Mouse (Mus musculus) midbrain, embryonic 16.5 days (tissue): ENCODE data around the gene Dlg5. TPM values are rescaled to one million over a fixed set of nuclear protein-coding genes. Genes with fewer than 3 reads are reported as not detected.

ENCODE experiments used
- ATAC-seq: fragments of 200-750 bp; cut with Nextera tagmentation; 2 replicates; pipeline ENCODE4 v1.8.0; 2017; ENCODE audit warnings: moderate TSS enrichment
- H3K27ac ChIP-seq: fragments of 300-500 bp; sonication (generic); 2 replicates; pipeline ENCODE4 v1.5.1; 2014; ENCODE audit warnings: mild to moderate bottlenecking, low read length, mixed read lengths
- H3K27me3 ChIP-seq: fragments of 300-500 bp; sonication (generic); 2 replicates; pipeline ENCODE4 v1.6.1; 2014; ENCODE audit warnings: low read depth, low read length, mixed read lengths; ENCODE audit not compliant: control insufficient read depth, insufficient read depth
- H3K36me3 ChIP-seq: fragments of 300-500 bp; sonication (generic); 2 replicates; pipeline ENCODE4 v1.6.1; 2014; ENCODE audit warnings: mild to moderate bottlenecking, low read length, moderate library complexity, mixed read lengths; ENCODE audit not compliant: control insufficient read depth, insufficient read depth
- H3K4me1 ChIP-seq: fragments of 300-500 bp; sonication (generic); 2 replicates; pipeline ENCODE4 v1.6.1; 2014; ENCODE audit warnings: mild to moderate bottlenecking, low read length, mixed read lengths; ENCODE audit not compliant: control insufficient read depth, insufficient read depth
- H3K4me2 ChIP-seq: fragments of 300-500 bp; sonication (generic); 2 replicates; pipeline ENCODE4 v1.6.1; 2014; ENCODE audit warnings: mild to moderate bottlenecking, low read length, mixed read lengths
- H3K4me3 ChIP-seq: fragments of 300-500 bp; sonication (generic); 2 replicates; pipeline ENCODE4 v1.5.1; 2014; ENCODE audit warnings: low read depth, mild to moderate bottlenecking, low read length, moderate library complexity, mixed read lengths
- H3K9ac ChIP-seq: fragments of 300-500 bp; sonication (generic); 2 replicates; pipeline ENCODE4 v1.6.1; 2014; ENCODE audit warnings: low read depth, low read length, mixed read lengths
- H3K9me3 ChIP-seq: fragments of 300-500 bp; sonication (generic); replicated peaks from 2 replicates; pipeline ENCODE4 v1.6.1; 2014; ENCODE audit warnings: mild to moderate bottlenecking, low read length, mixed read lengths; ENCODE audit not compliant: control insufficient read depth, poor library complexity, severe bottlenecking
- WGBS: fragments of 180-500 bp; shearing (Covaris S2); extraction: QIAGEN DNeasy Blood & Tissue Kit; methylation state at CpG from one replicate; pipeline ENCODE4 v1.1.7; 2014; 5-methylcytosine and 5-hydroxymethylcytosine counted together
- polyA plus RNA-seq: library from polyadenylated mRNA; unstranded; fragments of >200 nt; fragmentation: Nextera tagmentation; extraction: Ambion mirVana; gene quantifications from 2 replicates; pipeline ENCODE4 v1.2.1, GENCODE M21; 2015

Gene Dlg5
- polyA plus RNA-seq, 1 experiment from 2014 or later: 21.4 TPM

DNA sequence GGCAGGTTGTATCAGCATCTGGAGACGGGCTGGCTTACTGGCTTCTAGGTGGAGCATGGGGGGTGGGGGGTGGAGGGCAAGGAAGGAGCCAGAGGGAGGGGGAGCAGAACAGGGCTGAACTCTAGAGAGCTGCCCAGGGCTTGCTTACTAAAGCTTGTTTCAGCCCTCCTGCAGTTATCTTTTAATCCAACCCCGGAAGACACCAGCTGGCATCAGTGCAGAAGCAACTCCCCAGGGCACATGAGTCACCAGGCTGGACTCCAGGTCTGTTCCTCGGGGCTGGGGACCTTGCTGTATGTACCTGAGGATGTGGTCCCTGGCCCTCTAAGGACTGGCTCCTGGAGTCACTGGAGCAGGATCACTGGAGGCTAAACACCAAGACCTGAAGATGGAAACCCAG is 23.0 kb downstream of the Dlg5 start:
- Histone ChIP-seq H3K4me1 (peaks cover 5% of the 10 kb centered on the region; the same call in 1 of the 2 replicates), H3K4me3 (no peak overlapping the region), H3K4me2 (no peak overlapping the region), H3K9ac (no peak overlapping the region), H3K27me3 (no peaks in the 10 kb centered on the region), H3K27ac (no peak overlapping the region), H3K36me3 (no peaks in the 10 kb centered on the region), H3K9me3 (no peaks in the 10 kb centered on the region)
- no peak for ATAC-seq
- 19% methylated on average over 3 of the region's 3 CpGs for WGBS

DNA sequence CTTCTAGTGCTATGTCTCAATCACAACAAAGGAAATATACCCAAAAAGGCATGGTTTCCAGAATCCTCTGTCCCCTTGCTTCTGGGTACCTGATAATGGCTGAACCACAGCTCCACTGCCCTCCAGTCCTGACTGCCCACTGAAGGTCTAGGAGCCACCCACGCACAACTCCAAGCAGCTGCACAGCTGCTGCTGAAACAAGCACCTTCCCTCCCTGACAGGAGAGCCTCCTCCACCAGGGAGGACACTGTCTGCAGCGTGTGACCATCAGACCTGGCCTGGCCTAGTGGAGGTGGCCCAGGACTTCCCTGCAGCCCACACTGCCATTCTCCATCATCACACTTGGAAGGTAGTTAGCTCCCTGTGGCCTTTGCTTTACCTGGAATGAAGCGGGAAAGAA is 23.4 kb downstream of the Dlg5 start:
- H3K4me3 ChIP-seq: no peak overlapping the region
- peaks cover 10% of the 10 kb centered on the region; the same call in 1 of the 2 replicates for H3K4me1 ChIP-seq
- H3K9me3 ChIP-seq: no peaks in the 10 kb centered on the region
- ATAC-seq: no peak
- WGBS: 72% methylated on average over 3 of the region's 3 CpGs
- H3K4me2 ChIP-seq: no peak overlapping the region
- H3K36me3 ChIP-seq: no peaks in the 10 kb centered on the region
- H3K27ac ChIP-seq: no peak overlapping the region
- H3K27me3 ChIP-seq: no peaks in the 10 kb centered on the region
- H3K9ac ChIP-seq: no peak overlapping the region

GRCm38 (mm10) chr14:24217362-24217722 is 28.4 kb downstream of the Dlg5 start:
- no peaks in the 10 kb centered on the region for H3K36me3 ChIP-seq
- H3K4me3 ChIP-seq: no peak overlapping the region
- H3K4me2 ChIP-seq: no peak overlapping the region
- H3K27ac ChIP-seq: no peak overlapping the region
- 70% methylated on average over 8 of the region's 8 CpGs for WGBS
- peaks cover 54% of the 10 kb centered on the region for H3K4me1 ChIP-seq
- no peak for ATAC-seq
- no peaks in the 10 kb centered on the region for H3K27me3 ChIP-seq
- no peaks in the 10 kb centered on the region for H3K9me3 ChIP-seq
- no peak overlapping the region for H3K9ac ChIP-seq

DNA sequence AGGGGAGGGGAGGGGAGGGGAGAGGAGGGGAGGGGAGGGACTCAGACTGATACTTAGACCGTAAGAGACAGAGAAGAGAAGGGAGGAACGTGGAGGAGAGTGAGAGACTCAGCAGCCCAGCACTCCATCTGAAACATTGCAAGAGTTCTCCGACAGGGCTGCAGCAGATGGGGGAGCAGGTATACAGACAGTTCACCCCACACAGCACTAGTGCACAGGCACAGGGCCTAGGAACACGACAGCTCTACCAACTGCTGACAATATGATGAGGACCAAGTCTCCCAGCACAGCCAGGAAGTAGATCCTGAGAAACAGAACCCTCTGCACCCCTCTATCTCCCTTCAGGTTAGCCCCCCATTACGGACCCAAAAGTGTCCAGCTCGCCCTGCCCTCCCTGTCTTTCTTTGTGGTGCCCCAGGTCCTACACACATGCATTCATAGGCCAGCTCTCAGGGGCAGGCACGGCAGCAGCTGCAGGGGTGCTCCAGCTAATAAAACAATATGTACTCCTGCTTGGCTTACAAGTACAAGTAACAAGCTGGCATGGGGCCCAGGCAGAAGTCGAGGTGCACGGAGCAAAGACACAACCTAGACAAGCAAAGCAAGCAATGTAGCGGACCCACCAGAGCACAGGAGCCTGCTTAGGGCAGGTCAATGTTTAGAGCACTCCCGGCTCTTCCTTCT is 28.9 kb downstream of the Dlg5 start:
- ATAC-seq: no peak
- Histone ChIP-seq H3K27me3 (no peaks in the 10 kb centered on the region), H3K4me3 (no peak overlapping the region), H3K9me3 (no peaks in the 10 kb centered on the region), H3K4me2 (no peak overlapping the region), H3K36me3 (no peaks in the 10 kb centered on the region), H3K4me1 (peaks cover 57% of the 10 kb centered on the region), H3K9ac (no peak overlapping the region), H3K27ac (no peak overlapping the region; the same call in 1 of the 2 replicates)
- WGBS: 49% methylated on average over 11 of the region's 11 CpGs

GRCm38 (mm10) chr14:24216064-24216463 is 29.7 kb downstream of the Dlg5 start:
- WGBS: 69% methylated on average over 4 of the region's 4 CpGs
- Histone ChIP-seq H3K4me2 (no peak overlapping the region), H3K9ac (no peak overlapping the region), H3K4me1 (peaks cover 59% of the 10 kb centered on the region), H3K9me3 (no peaks in the 10 kb centered on the region), H3K27me3 (no peaks in the 10 kb centered on the region), H3K27ac (no peak overlapping the region), H3K4me3 (no peak overlapping the region), H3K36me3 (no peaks in the 10 kb centered on the region)
- no peak for ATAC-seq

DNA sequence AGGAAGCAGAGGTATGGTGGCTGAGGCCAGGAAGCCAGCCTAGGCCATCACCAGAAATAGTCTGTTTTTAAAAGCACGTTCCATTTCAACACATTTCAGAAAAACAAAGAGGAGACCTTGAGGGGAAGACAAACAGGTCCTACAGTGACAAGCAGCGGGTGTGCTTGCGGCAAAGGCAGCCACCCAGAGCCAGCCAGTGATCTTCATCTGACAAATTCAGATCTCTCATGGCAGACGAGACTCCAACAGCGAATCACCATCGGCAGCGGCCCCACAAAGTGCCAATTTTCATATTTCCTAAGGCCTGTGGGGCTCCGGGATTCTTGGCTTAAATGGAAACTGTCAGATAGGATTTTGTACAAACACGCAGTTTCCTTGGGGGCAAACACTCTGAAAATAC is 31.3 kb downstream of the Dlg5 start:
- ATAC-seq: peak; percentile 16; the same call in 1 of the 2 replicates
- H3K9me3 ChIP-seq: no peaks in the 10 kb centered on the region
- H3K9ac ChIP-seq: no peak overlapping the region
- H3K27me3 ChIP-seq: no peaks in the 10 kb centered on the region
- H3K4me3 ChIP-seq: no peak overlapping the region
- H3K4me1 ChIP-seq: peaks cover 54% of the 10 kb centered on the region
- no peaks in the 10 kb centered on the region for H3K36me3 ChIP-seq
- 25% methylated on average over 9 of the region's 9 CpGs for WGBS
- no peak overlapping the region for H3K4me2 ChIP-seq
- peak overlapping the region; percentile 74 for H3K27ac ChIP-seq

GRCm38 (mm10) chr14:24213336-24213735 is 32.4 kb downstream of the Dlg5 start:
- Histone ChIP-seq H3K4me1 (peaks cover 54% of the 10 kb centered on the region), H3K9ac (no peak overlapping the region), H3K27me3 (no peaks in the 10 kb centered on the region)

DNA sequence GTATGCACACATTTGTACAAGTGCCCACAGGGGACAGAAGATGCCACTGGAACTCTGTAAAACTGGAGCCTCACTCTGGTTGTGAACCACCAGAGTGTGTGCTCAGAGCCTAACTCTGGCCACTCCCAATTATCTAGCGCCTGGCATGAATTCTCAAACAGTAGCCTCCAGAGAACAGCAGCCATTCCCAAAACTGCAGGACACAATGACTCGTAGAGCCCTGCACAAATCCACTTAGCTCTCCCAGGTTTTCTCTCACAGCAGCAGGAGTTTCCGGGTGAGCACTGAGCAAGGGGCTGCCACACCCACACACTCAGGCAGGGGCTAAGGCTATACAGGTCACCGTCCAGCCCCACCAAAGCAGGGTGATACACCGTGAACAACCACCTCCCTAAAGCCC is 32.9 kb downstream of the Dlg5 start:
- peak overlapping the region; percentile 74 for H3K27ac ChIP-seq
- ATAC-seq: no peak
- 51% methylated on average over 5 of the region's 5 CpGs for WGBS

More at GRCm38 (mm10) chr14:24213336-24213735, 32.4 kb downstream of the Dlg5 start:
- Histone ChIP-seq H3K4me2 (no peak overlapping the region), H3K36me3 (no peaks in the 10 kb centered on the region), H3K4me3 (no peak overlapping the region), H3K9me3 (no peaks in the 10 kb centered on the region), H3K27ac (peak overlapping the region; percentile 74)
- 85% methylated on average over 2 of the region's 2 CpGs for WGBS
- no peak for ATAC-seq

GRCm38 (mm10) chr14:24207360-24207752 is 38.4 kb downstream of the Dlg5 start:
- H3K9ac ChIP-seq: no peak overlapping the region
- peaks cover 29% of the 10 kb centered on the region for H3K4me1 ChIP-seq
- H3K27me3 ChIP-seq: no peaks in the 10 kb centered on the region
- H3K4me2 ChIP-seq: no peak overlapping the region
- H3K4me3 ChIP-seq: no peak overlapping the region
- WGBS: 79% methylated on average over 13 of the region's 13 CpGs
- peak overlapping the region; percentile 25; the same call in 1 of the 2 replicates for H3K27ac ChIP-seq
- H3K9me3 ChIP-seq: no peaks in the 10 kb centered on the region
- H3K36me3 ChIP-seq: no peaks in the 10 kb centered on the region
- no peak for ATAC-seq

More for the DNA sequence above, 32.9 kb downstream of the Dlg5 start:
- no peaks in the 10 kb centered on the region for H3K27me3 ChIP-seq
- H3K9ac ChIP-seq: no peak overlapping the region
- H3K9me3 ChIP-seq: no peaks in the 10 kb centered on the region
- H3K4me2 ChIP-seq: no peak overlapping the region
- no peaks in the 10 kb centered on the region for H3K36me3 ChIP-seq
- H3K4me1 ChIP-seq: peaks cover 56% of the 10 kb centered on the region
- H3K4me3 ChIP-seq: no peak overlapping the region
